Mouse (Mus musculus) G1E (cell line): ENCODE results near the gene Tex21.

Source experiments
- CTCF ChIP-seq: IDR thresholded peaks from 2 replicates; pipeline ENCODE4 v1.5.1; 2012; ENCODE audit warnings: low read depth, low read length, inconsistent platforms, mixed read lengths
- GATA1 ChIP-seq: IDR thresholded peaks from 2 replicates; pipeline ENCODE4 v1.6.1; 2012; ENCODE audit warnings: borderline replicate concordance, low read length, inconsistent platforms, mixed read lengths

DNA sequence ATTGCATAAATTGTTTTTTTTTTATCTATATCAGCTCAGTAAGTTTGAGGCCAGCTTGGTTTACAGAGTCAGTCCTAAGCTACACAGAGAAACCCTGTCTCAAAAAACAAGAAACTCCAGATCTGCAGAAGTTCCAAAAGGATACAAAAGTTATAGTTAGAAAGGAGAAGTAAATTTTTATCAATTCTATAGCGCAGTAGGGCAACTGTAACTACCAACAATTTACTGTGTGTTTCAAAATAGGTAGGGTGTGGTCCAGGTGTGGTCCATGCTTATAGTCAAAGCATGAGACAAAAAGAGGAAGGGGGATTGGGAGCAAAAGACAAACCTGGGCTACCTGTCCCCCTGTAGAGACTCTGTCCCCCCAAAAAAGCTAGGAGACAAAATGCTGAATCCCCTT is 60.1 kb downstream of the Tex21 start:
- TF ChIP-seq CTCF (no peak), GATA1 (no peak)
